Mouse (Mus musculus): ENCODE measurements around the gene Coil. TPM values are rescaled to one million over a fixed set of nuclear protein-coding genes. Genes with fewer than 3 reads are reported as not detected.
"Not testable (repeated sequence)": the region's sequence is repeated elsewhere in the genome, so short reads cannot be mapped to it uniquely, and the experiment has no call there.

Coil gene
- polyA plus RNA-seq, 2 experiments: 2.6 to 4.0 TPM

- Histone ChIP-seq H3K4me3 (ENCODE audit: insufficient read depth in 1 of 2, low read depth in 2 of 2, low read length in 2 of 2) (no peak overlapping the region), H3K27me3 (ENCODE audit: control insufficient read depth, insufficient read depth, low read length) (no peaks in the 10 kb centered on the region), H3K9me3 (ENCODE audit: control insufficient read depth, low read length) (no peaks in the 10 kb centered on the region), H3K36me3 (replicated peaks; ENCODE audit: control insufficient read depth, insufficient read depth, low read depth) (no peaks in the 10 kb centered on the region), H3K27ac (no peak overlapping the region), H3K9ac (replicated peaks) (no peak overlapping the region), H3K4me2 (ENCODE audit: low read depth) (no peak overlapping the region), H3K4me1 (replicated peaks; ENCODE audit: control insufficient read depth in 2 of 2, insufficient read depth in 2 of 2, low read length in 1 of 2) (peaks cover 13 to 22% of the 10 kb centered on the region in 2 experiments)
- DNase-seq (ENCODE audit: low read depth in 3 of 3, low spot score in 3 of 3) (no peak), ATAC-seq (ENCODE audit: insufficient read depth) (no peak)
- WGBS (ENCODE audit: insufficient replicate concordance): 29% methylated on average over 1 of the region's 1 CpGs
- no peak for TF ChIP-seq CTCF (IDR thresholded peaks at IDR 0.05; ENCODE audit: low read depth)
- no peak for TF ChIP-seq EP300 (IDR thresholded peaks at IDR 0.05; ENCODE audit: low read depth)
Observed at GRCm38 (mm10) chr11:89031189-89031588, 61.1 kb downstream of the Coil start.

- H3K4me1 ChIP-seq (replicated peaks; ENCODE audit: control insufficient read depth in 2 of 2, insufficient read depth in 2 of 2, low read length in 1 of 2): no peaks in the 10 kb centered on the region
- H3K27ac ChIP-seq: no peak overlapping the region
- TF ChIP-seq EP300 (IDR thresholded peaks at IDR 0.05; ENCODE audit: low read depth) (no peak), CTCF (IDR thresholded peaks at IDR 0.05; ENCODE audit: low read depth) (peak; percentile 39)
- no peaks in the 10 kb centered on the region for H3K9me3 ChIP-seq (ENCODE audit: control insufficient read depth, low read length)
- no peak for ATAC-seq (ENCODE audit: insufficient read depth)
- H3K4me2 ChIP-seq (ENCODE audit: low read depth): no peak overlapping the region
- H3K4me3 ChIP-seq (ENCODE audit: insufficient read depth in 1 of 2, low read depth in 2 of 2, low read length in 2 of 2): no peak overlapping the region
- DNase-seq (ENCODE audit: low read depth in 3 of 3, low spot score in 3 of 3): no peak
- H3K36me3 ChIP-seq (replicated peaks; ENCODE audit: control insufficient read depth, insufficient read depth, low read depth): no peaks in the 10 kb centered on the region
- no peak overlapping the region for H3K9ac ChIP-seq (replicated peaks)
- no peaks in the 10 kb centered on the region for H3K27me3 ChIP-seq (ENCODE audit: control insufficient read depth, insufficient read depth, low read length)
Observed at GRCm38 (mm10) chr11:89034592-89034991, 64.5 kb downstream of the Coil start.

- DNase-seq (ENCODE audit: low read depth in 3 of 3, low spot score in 3 of 3): no peak
- no peak overlapping the region for H3K4me3 ChIP-seq (ENCODE audit: insufficient read depth in 1 of 2, low read depth in 2 of 2, low read length in 2 of 2)
- H3K4me2 ChIP-seq (ENCODE audit: low read depth): no peak overlapping the region
- WGBS (ENCODE audit: insufficient replicate concordance): 59% methylated on average over 3 of the region's 3 CpGs
- no peaks in the 10 kb centered on the region for H3K36me3 ChIP-seq (replicated peaks; ENCODE audit: control insufficient read depth, insufficient read depth, low read depth)
- H3K9me3 ChIP-seq (ENCODE audit: control insufficient read depth, low read length): no peaks in the 10 kb centered on the region
- ATAC-seq (ENCODE audit: insufficient read depth): no peak
- no peak overlapping the region for H3K9ac ChIP-seq (replicated peaks)
- TF ChIP-seq CTCF (IDR thresholded peaks at IDR 0.05; ENCODE audit: low read depth) (no peak), EP300 (IDR thresholded peaks at IDR 0.05; ENCODE audit: low read depth) (no peak)
- H3K27me3 ChIP-seq (ENCODE audit: control insufficient read depth, insufficient read depth, low read length): no peaks in the 10 kb centered on the region
- no peaks in the 10 kb centered on the region for H3K4me1 ChIP-seq (replicated peaks; ENCODE audit: control insufficient read depth in 2 of 2, insufficient read depth in 2 of 2, low read length in 1 of 2)
- H3K27ac ChIP-seq: no peak overlapping the region
Observed at GRCm38 (mm10) chr11:89035552-89035951, 65.5 kb downstream of the Coil start.

- Histone ChIP-seq H3K4me1 (replicated peaks; ENCODE audit: control insufficient read depth in 2 of 2, insufficient read depth in 2 of 2, low read length in 1 of 2) (no peaks in the 10 kb centered on the region), H3K27me3 (ENCODE audit: control insufficient read depth, insufficient read depth, low read length) (no peaks in the 10 kb centered on the region), H3K9me3 (ENCODE audit: control insufficient read depth, low read length) (no peaks in the 10 kb centered on the region), H3K36me3 (replicated peaks; ENCODE audit: control insufficient read depth, insufficient read depth, low read depth) (no peaks in the 10 kb centered on the region), H3K4me2 (ENCODE audit: low read depth) (no peak overlapping the region), H3K9ac (replicated peaks) (no peak overlapping the region), H3K27ac (no peak overlapping the region), H3K4me3 (ENCODE audit: insufficient read depth in 1 of 2, low read depth in 2 of 2, low read length in 2 of 2) (no peak overlapping the region)
- DNase-seq (ENCODE audit: low read depth in 3 of 3, low spot score in 3 of 3): no peak
- no peak for ATAC-seq (ENCODE audit: insufficient read depth)
- 78% methylated on average over 6 of the region's 6 CpGs for WGBS (ENCODE audit: insufficient replicate concordance)
- TF ChIP-seq EP300 (IDR thresholded peaks at IDR 0.05; ENCODE audit: low read depth) (no peak), CTCF (IDR thresholded peaks at IDR 0.05; ENCODE audit: low read depth) (no peak)
Observed at GRCm38 (mm10) chr11:89038496-89038895, 68.4 kb downstream of the Coil start.

GRCm38 (mm10) chr11:89039325-89039724 lies 69.3 kb downstream of the Coil start:
- Histone ChIP-seq H3K4me3 (ENCODE audit: insufficient read depth in 1 of 2, low read depth in 2 of 2, low read length in 2 of 2) (no peak overlapping the region), H3K36me3 (replicated peaks; ENCODE audit: control insufficient read depth, insufficient read depth, low read depth) (no peaks in the 10 kb centered on the region), H3K27me3 (ENCODE audit: control insufficient read depth, insufficient read depth, low read length) (no peaks in the 10 kb centered on the region), H3K4me2 (ENCODE audit: low read depth) (no peak overlapping the region), H3K4me1 (replicated peaks; ENCODE audit: control insufficient read depth in 2 of 2, insufficient read depth in 2 of 2, low read length in 1 of 2) (no peaks in the 10 kb centered on the region), H3K9ac (replicated peaks) (no peak overlapping the region), H3K27ac (no peak overlapping the region), H3K9me3 (ENCODE audit: control insufficient read depth, low read length) (no peaks in the 10 kb centered on the region)
- TF ChIP-seq EP300 (IDR thresholded peaks at IDR 0.05; ENCODE audit: low read depth) (no peak), CTCF (IDR thresholded peaks at IDR 0.05; ENCODE audit: low read depth) (peak; percentile 96)
- no peak for DNase-seq (ENCODE audit: low read depth in 3 of 3, low spot score in 3 of 3)
- ATAC-seq (ENCODE audit: insufficient read depth): no peak
- 27% methylated on average over 3 of the region's 3 CpGs for WGBS (ENCODE audit: insufficient replicate concordance)

GRCm38 (mm10) chr11:89041073-89041472 lies 71.0 kb downstream of the Coil start:
- H3K9me3 ChIP-seq (ENCODE audit: control insufficient read depth, low read length); H3K36me3 ChIP-seq (replicated peaks; ENCODE audit: control insufficient read depth, insufficient read depth, low read depth); DNase-seq (ENCODE audit: low read depth in 3 of 3, low spot score in 3 of 3); H3K9ac ChIP-seq (replicated peaks); H3K4me3 ChIP-seq (ENCODE audit: insufficient read depth in 1 of 2, low read depth in 2 of 2, low read length in 2 of 2); ATAC-seq (ENCODE audit: insufficient read depth); H3K27me3 ChIP-seq (ENCODE audit: control insufficient read depth, insufficient read depth, low read length); H3K27ac ChIP-seq; H3K4me1 ChIP-seq (replicated peaks; ENCODE audit: control insufficient read depth in 2 of 2, insufficient read depth in 2 of 2, low read length in 1 of 2); H3K4me2 ChIP-seq (ENCODE audit: low read depth): not testable (repeated sequence)
- 82% methylated on average over 6 of the region's 7 CpGs for whole genome bisulfite sequencing (ENCODE audit: insufficient replicate concordance)

Other genes with a start within 250 kb of the Coil start
- 8.2 and 9.1 TPM in 2 replicates for gene Akap1, start 105.7 kb upstream of the Coil start, polyA plus RNA-seq (2012; rRNA removed)
- gene Akap1, start 105.7 kb upstream of the Coil start, polyA plus RNA-seq (2014; fragmentation: Nextera tagmentation; extraction: Ambion mirVana): 5.8 and 6.2 TPM in 2 replicates
- 11.3 and 15.9 TPM in 2 replicates for gene Scpep1, start 14.8 kb upstream of the Coil start, polyA plus RNA-seq (2012; rRNA removed)
- 35.1 and 37.7 TPM in 2 replicates for gene Scpep1, start 14.8 kb upstream of the Coil start, polyA plus RNA-seq (2014; fragmentation: Nextera tagmentation; extraction: Ambion mirVana)
- not detected in 2 replicates for gene Elobl, start 3.3 kb upstream of the Coil start, polyA plus RNA-seq (2012; rRNA removed)
- not detected in 2 replicates for gene Elobl, start 3.3 kb upstream of the Coil start, polyA plus RNA-seq (2014; fragmentation: Nextera tagmentation; extraction: Ambion mirVana)
- gene Trim25, start 29.1 kb downstream of the Coil start, polyA plus RNA-seq (2012; rRNA removed): 7.4 and 9.5 TPM in 2 replicates
- 10.8 and 11.0 TPM in 2 replicates for gene Trim25, start 29.1 kb downstream of the Coil start, polyA plus RNA-seq (2014; fragmentation: Nextera tagmentation; extraction: Ambion mirVana)
- gene Dgke, start 96.6 kb downstream of the Coil start, polyA plus RNA-seq (2012; rRNA removed): 0.55 and 0.63 TPM in 2 replicates
- gene Dgke, start 96.6 kb downstream of the Coil start, polyA plus RNA-seq (2014; fragmentation: Nextera tagmentation; extraction: Ambion mirVana): 0.37 and 0.39 TPM in 2 replicates
- not detected in 2 replicates for gene Gm525, start 103.6 kb downstream of the Coil start, polyA plus RNA-seq (2012; rRNA removed)
- gene Gm525, start 103.6 kb downstream of the Coil start, polyA plus RNA-seq (2014; fragmentation: Nextera tagmentation; extraction: Ambion mirVana): not detected in 2 replicates

Measured in liver, embryonic 14.5 days (tissue).